Comparison of ENCODE assay signal across 25 mouse cellular contexts in the genomic region with DNA sequence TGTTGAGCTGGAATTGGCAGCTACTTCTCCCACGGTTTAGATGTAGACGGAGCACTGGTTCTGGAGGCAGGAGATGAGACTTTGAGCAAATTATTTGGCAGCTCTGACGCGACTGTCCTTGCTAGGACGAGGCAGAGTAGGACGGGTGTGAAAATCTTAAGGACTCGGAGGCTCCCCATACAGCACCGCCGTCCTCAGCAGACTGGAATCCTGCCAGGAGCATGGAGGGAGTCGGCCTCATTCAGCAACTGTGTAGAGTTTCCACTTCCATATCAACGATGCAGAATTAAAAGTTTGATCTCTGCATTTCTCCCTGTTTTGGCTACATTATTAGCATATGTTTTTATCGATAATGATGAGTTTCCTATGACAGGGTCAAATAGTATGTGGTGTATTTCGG.
A peak's percentile ranks its signal among the peaks of the same experiment; 100 is the strongest.
DNase-seq lines count a peak whose midpoint lies in the region; ATAC-seq lines count a peak whose summit lies in the region.
"Had no signal": no experiment of that assay in that cellular context is flagged by ENCODE, and none has a peak within 500 bp of the region (broad histone marks: within the 10 kb centered on the region; RNA-seq: fewer than 3 reads in every experiment).

No protein-coding gene starts in this region.

- DNase-seq in cerebellum, postnatal 14 days: peak; percentile 59 to 60
- DNase-seq in cerebellum, adult 9-11 months: no peak
- DNase-seq in intestine, embryonic 14.5 days (ENCODE audit: low spot score): peak; percentile 44
- no peak for DNase-seq in lung, postnatal 10 days
- DNase-seq in brain, adult 2 months (ENCODE audit: low read depth, low spot score): peak; percentile 33
- no peak for DNase-seq in ovary, adult 18-20 months (ENCODE audit: low spot score)
- DNase-seq: adrenal gland, postnatal 25 days; heart, adult 2 months; heart, postnatal 4 days; kidney, adult 11 months; kidney, postnatal 14 days; layer of hippocampus, adult 9-11 months; liver; lung, adult 2 months; midbrain, embryonic 14.5 days; retina, postnatal 1 day had no signal

- H3K27ac ChIP-seq in intestine, embryonic 14.5 days (ENCODE audit: low read depth): no peak overlapping the region
- H3K27ac ChIP-seq in intestine, embryonic 16.5 days (ENCODE audit: low read length): no peak overlapping the region
- no peak overlapping the region for H3K27ac ChIP-seq in lung, embryonic 15.5 days
- H3K27ac ChIP-seq: forebrain, embryonic 12.5 days; heart, adult 2 months; hindbrain, embryonic 13.5 days; liver, embryonic 14.5 days; stomach, embryonic 15.5 days had no signal

- ATAC-seq in intestine, embryonic 14.5 days (replicated peaks; ENCODE audit: low FRiP score, low TSS enrichment, low read depth): no peak
- no peak for ATAC-seq in intestine, embryonic 16.5 days
- 0 out of 2 replicates have a peak, but pooled peaks have one; percentile 46 for ATAC-seq in lung, embryonic 15.5 days (ENCODE audit: borderline replicate concordance, extremely low read depth, low FRiP score, low TSS enrichment)
- ATAC-seq: CD4-positive, CD25-positive, alpha-beta regulatory T cell, adult 4 months had no signal

- 71% methylated on average over 13 of the region's 13 CpGs for WGBS in intestine, embryonic 14.5 days
- 74% methylated on average over 13 of the region's 13 CpGs for WGBS in intestine, embryonic 16.5 days
- 57% methylated on average over 13 of the region's 13 CpGs for WGBS in lung, embryonic 15.5 days

- H3K4me1 ChIP-seq in intestine, embryonic 14.5 days (replicated peaks; ENCODE audit: control insufficient read depth, insufficient read depth, low read length): no peaks in the 10 kb centered on the region
- H3K4me1 ChIP-seq in intestine, embryonic 16.5 days (ENCODE audit: control insufficient read depth, insufficient read depth, low read length): no peaks in the 10 kb centered on the region
- 0 out of 2 replicates have a peak, but pooled peaks cover 3% of the 10 kb centered on the region for H3K4me1 ChIP-seq in lung, embryonic 15.5 days
- H3K4me1 ChIP-seq: forebrain, embryonic 12.5 days; heart, embryonic 12.5 days; hindbrain, embryonic 13.5 days; stomach, embryonic 15.5 days had no signal

- no peaks in the 10 kb centered on the region for H3K36me3 ChIP-seq in intestine, embryonic 14.5 days (ENCODE audit: control insufficient read depth, insufficient read depth, low read length)
- H3K36me3 ChIP-seq in intestine, embryonic 16.5 days (ENCODE audit: control insufficient read depth, insufficient read depth, low read length): no peaks in the 10 kb centered on the region
- H3K36me3 ChIP-seq in lung, embryonic 15.5 days: no peaks in the 10 kb centered on the region
- H3K36me3 ChIP-seq: forebrain, embryonic 12.5 days; heart, embryonic 12.5 days; hindbrain, embryonic 13.5 days; stomach, embryonic 15.5 days had no signal

- no peaks in the 10 kb centered on the region for H3K9me3 ChIP-seq in intestine, embryonic 14.5 days (ENCODE audit: control insufficient read depth, low read length)
- H3K9me3 ChIP-seq in intestine, embryonic 16.5 days (ENCODE audit: control insufficient read depth, low read length): no peaks in the 10 kb centered on the region
- no peaks in the 10 kb centered on the region for H3K9me3 ChIP-seq in lung, embryonic 15.5 days
- H3K9me3 ChIP-seq: forebrain, embryonic 12.5 days; heart, embryonic 12.5 days; hindbrain, embryonic 13.5 days; stomach, embryonic 15.5 days had no signal

- H3K4me2 ChIP-seq in intestine, embryonic 14.5 days (ENCODE audit: low read length): no peak overlapping the region
- no peak overlapping the region for H3K4me2 ChIP-seq in intestine, embryonic 16.5 days (ENCODE audit: low read depth, low read length)
- no peak overlapping the region for H3K4me2 ChIP-seq in lung, embryonic 15.5 days
- H3K4me2 ChIP-seq: forebrain, embryonic 12.5 days; heart, embryonic 12.5 days; hindbrain, embryonic 13.5 days; stomach, embryonic 15.5 days had no signal

- no peaks in the 10 kb centered on the region for H3K27me3 ChIP-seq in intestine, embryonic 14.5 days (replicated peaks; ENCODE audit: control insufficient read depth, insufficient read depth, low read length)
- no peaks in the 10 kb centered on the region for H3K27me3 ChIP-seq in intestine, embryonic 16.5 days (replicated peaks; ENCODE audit: control insufficient read depth, insufficient read depth, low read length)
- no peaks in the 10 kb centered on the region for H3K27me3 ChIP-seq in lung, embryonic 15.5 days
- H3K27me3 ChIP-seq: forebrain, embryonic 12.5 days; heart, embryonic 12.5 days; hindbrain, embryonic 13.5 days; stomach, embryonic 15.5 days had no signal

- H3K9ac ChIP-seq in intestine, embryonic 14.5 days (ENCODE audit: low read length): no peak overlapping the region
- no peak overlapping the region for H3K9ac ChIP-seq in intestine, embryonic 16.5 days (ENCODE audit: low read depth, low read length)
- H3K9ac ChIP-seq in lung, embryonic 15.5 days: no peak overlapping the region
- H3K9ac ChIP-seq: forebrain, embryonic 12.5 days; heart, embryonic 12.5 days; hindbrain, embryonic 13.5 days; liver, embryonic 14.5 days; stomach, embryonic 15.5 days had no signal

- no peak overlapping the region for H3K4me3 ChIP-seq in intestine, embryonic 14.5 days (ENCODE audit: low read depth, low read length)
- H3K4me3 ChIP-seq in intestine, embryonic 16.5 days (ENCODE audit: low read length): no peak overlapping the region
- no peak overlapping the region for H3K4me3 ChIP-seq in lung, embryonic 15.5 days
- H3K4me3 ChIP-seq: erythroblast, embryonic 14.5 days; forebrain, embryonic 12.5 days; heart, adult 2 months; heart, embryonic 12.5 days; hindbrain, embryonic 13.5 days; stomach, embryonic 15.5 days had no signal

Comparison
In these comparisons a context has a peak if more than half of its experiments do, and no peak if none do; other contexts are left out.
1. DNase-seq: peak in cerebellum, postnatal 14 days (2 of 2), intestine, embryonic 14.5 days (single experiment) and brain, adult 2 months (single experiment); none in cerebellum, adult 9-11 months (single experiment), lung, postnatal 10 days (single experiment) and ovary, adult 18-20 months (single experiment).